Mouse (Mus musculus) neural tube, embryonic 11.5 days (tissue): ENCODE data around the gene Cpn2. TPM values are rescaled to one million over a fixed set of nuclear protein-coding genes. Genes with fewer than 3 reads are reported as not detected.

Experiments used
- ATAC-seq: fragments of 200-750 bp; cut with Nextera tagmentation; 2 replicates; pipeline ENCODE4 v1.8.0; 2017; ENCODE audit warnings: moderate number of reproducible peaks, mild to moderate bottlenecking, moderate TSS enrichment, moderate library complexity; ENCODE audit not compliant: insufficient read depth, low FRiP score, low TSS enrichment
- DNase-seq: peaks from one replicate; pipeline ENCODE4 v3.0.0-alpha.2; 2015; ENCODE audit warnings: low spot score
- H3K27ac ChIP-seq: fragments of 300-500 bp; sonication (generic); 2 replicates; pipeline ENCODE4 v1.5.1; 2014; ENCODE audit warnings: low read depth, mild to moderate bottlenecking, low read length
- H3K27me3 ChIP-seq: fragments of 300-500 bp; sonication (generic); 2 replicates; pipeline ENCODE4 v1.6.1; 2014; ENCODE audit warnings: mild to moderate bottlenecking, low read length, mixed read lengths; ENCODE audit not compliant: control insufficient read depth, insufficient read depth
- H3K36me3 ChIP-seq: fragments of 300-500 bp; sonication (generic); 2 replicates; pipeline ENCODE4 v1.6.1; 2014; ENCODE audit warnings: mild to moderate bottlenecking, low read length, moderate library complexity, mixed read lengths; ENCODE audit not compliant: control insufficient read depth, insufficient read depth
- H3K4me1 ChIP-seq: fragments of 300-500 bp; sonication (generic); 2 replicates; pipeline ENCODE4 v1.6.1; 2014; ENCODE audit warnings: low read length, mixed read lengths; ENCODE audit not compliant: control insufficient read depth, insufficient read depth
- H3K4me2 ChIP-seq: fragments of 300-500 bp; sonication (generic); 2 replicates; pipeline ENCODE4 v1.6.1; 2014; ENCODE audit warnings: low read depth, mild to moderate bottlenecking, moderate library complexity
- H3K4me3 ChIP-seq: fragments of 300-500 bp; sonication (generic); 2 replicates; pipeline ENCODE4 v1.5.1; 2014; ENCODE audit warnings: low read depth, low read length
- H3K9ac ChIP-seq: fragments of 300-500 bp; sonication (generic); 2 replicates; pipeline ENCODE4 v1.6.1; 2014; ENCODE audit warnings: mild to moderate bottlenecking, low read length
- H3K9me3 ChIP-seq: fragments of 300-500 bp; sonication (generic); 2 replicates; pipeline ENCODE4 v1.6.1; 2016; ENCODE audit warnings: low read length; ENCODE audit not compliant: control insufficient read depth
- whole genome bisulfite sequencing: fragments of 180-500 bp; shearing (Covaris S2); extraction: QIAGEN DNeasy Blood & Tissue Kit; methylation state at CpG from one replicate; pipeline ENCODE4 v1.1.7; 2014; 5-methylcytosine and 5-hydroxymethylcytosine counted together
- polyA plus RNA-seq: library from polyadenylated mRNA; unstranded; fragments of >200 nt; fragmentation: Nextera tagmentation; extraction: Ambion mirVana; gene quantifications from 2 replicates; pipeline ENCODE4 v1.2.1, GENCODE M21; 2014

The Cpn2 gene
- polyA plus RNA-seq, 1 experiment from 2014 or later = not detected

- H3K27ac ChIP-seq = no peak overlapping the region
- no peak overlapping the region for H3K4me3 ChIP-seq
- H3K4me2 ChIP-seq = no peak overlapping the region
- no peaks in the 10 kb centered on the region for H3K9me3 ChIP-seq
- WGBS = 87% methylated on average over 7 of the region's 7 CpGs
- H3K9ac ChIP-seq = no peak overlapping the region
- DNase-seq = no peak
- no peak for ATAC-seq
- H3K27me3 ChIP-seq = no peaks in the 10 kb centered on the region
- H3K4me1 ChIP-seq = no peaks in the 10 kb centered on the region
- H3K36me3 ChIP-seq = no peaks in the 10 kb centered on the region
Observed at GRCm38 (mm10) chr16:30258441-30258840, 8.9 kb downstream of the Cpn2 start.

DNA sequence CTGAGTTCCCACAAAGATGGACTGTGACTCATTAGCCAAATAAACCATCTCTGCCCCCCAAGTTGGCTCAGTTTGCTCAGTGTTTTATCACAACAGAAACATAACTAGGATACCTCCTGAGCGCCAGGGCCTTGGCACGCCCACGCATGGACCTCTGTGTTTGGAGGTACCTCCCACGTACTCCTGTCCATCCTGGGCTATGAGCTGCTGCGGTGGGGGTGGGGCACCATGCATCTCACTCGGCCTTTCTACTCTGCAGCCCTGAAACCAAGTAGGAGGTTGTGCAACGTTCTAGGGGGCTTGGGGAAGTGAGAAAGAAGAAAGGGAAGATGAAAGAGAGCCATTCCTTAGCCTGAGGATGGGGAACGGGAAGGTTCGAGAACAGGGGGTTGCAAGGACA is 9.6 kb downstream of the Cpn2 start:
- WGBS = 77% methylated on average over 9 of the region's 9 CpGs
- no peaks in the 10 kb centered on the region for H3K27me3 ChIP-seq
- no peak for DNase-seq
- no peaks in the 10 kb centered on the region for H3K4me1 ChIP-seq
- H3K9ac ChIP-seq = no peak overlapping the region
- H3K36me3 ChIP-seq = no peaks in the 10 kb centered on the region
- no peak for ATAC-seq
- H3K4me3 ChIP-seq = no peak overlapping the region
- no peaks in the 10 kb centered on the region for H3K9me3 ChIP-seq
- no peak overlapping the region for H3K4me2 ChIP-seq
- no peak overlapping the region for H3K27ac ChIP-seq

DNA sequence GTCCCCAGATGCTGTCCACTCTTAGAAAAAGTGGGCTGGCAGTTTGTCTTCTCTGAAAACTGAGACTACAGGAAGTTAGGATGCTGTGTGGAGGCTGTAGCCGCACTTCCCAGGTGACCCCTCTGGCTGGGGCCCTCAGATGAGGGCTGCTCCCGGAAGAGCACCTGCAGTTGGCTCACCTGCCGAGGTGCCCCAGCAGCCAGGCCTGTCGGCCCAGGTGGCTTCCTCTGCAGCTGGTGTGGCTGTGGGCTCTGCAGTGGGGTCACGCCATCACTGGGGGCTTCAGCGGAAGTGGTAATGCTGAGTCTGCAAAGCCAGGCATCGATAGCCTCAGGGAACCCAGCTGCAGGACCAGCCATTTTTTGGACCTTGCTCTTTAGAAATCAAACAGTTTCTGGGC is 12.2 kb downstream of the Cpn2 start:
- Histone ChIP-seq H3K27me3 (0 out of 2 replicates have a peak, but pooled peaks cover 3% of the 10 kb centered on the region), H3K9ac (no peak overlapping the region), H3K4me3 (no peak overlapping the region), H3K4me1 (no peaks in the 10 kb centered on the region), H3K4me2 (no peak overlapping the region), H3K27ac (no peak overlapping the region), H3K9me3 (no peaks in the 10 kb centered on the region), H3K36me3 (no peaks in the 10 kb centered on the region)
- 66% methylated on average over 7 of the region's 7 CpGs for WGBS
- DNase-seq (no peak), ATAC-seq (no peak)

GRCm38 (mm10) chr16:30253900-30254299 is 13.4 kb downstream of the Cpn2 start:
- Histone ChIP-seq H3K36me3 (no peaks in the 10 kb centered on the region), H3K27ac (no peak overlapping the region), H3K9ac (no peak overlapping the region), H3K9me3 (no peaks in the 10 kb centered on the region), H3K4me2 (no peak overlapping the region), H3K27me3 (0 out of 2 replicates have a peak, but pooled peaks cover 3% of the 10 kb centered on the region), H3K4me1 (no peaks in the 10 kb centered on the region), H3K4me3 (no peak overlapping the region)
- no peak for DNase-seq
- 83% methylated on average over 9 of the region's 9 CpGs for WGBS
- ATAC-seq = no peak

- no peaks in the 10 kb centered on the region for H3K4me1 ChIP-seq
- no peak overlapping the region for H3K9ac ChIP-seq
- H3K4me3 ChIP-seq = no peak overlapping the region
- no peak for ATAC-seq
- H3K27me3 ChIP-seq = 0 out of 2 replicates have a peak, but pooled peaks cover 3% of the 10 kb centered on the region
- WGBS = 86% methylated on average over 4 of the region's 4 CpGs
- no peaks in the 10 kb centered on the region for H3K9me3 ChIP-seq
- no peak overlapping the region for H3K27ac ChIP-seq
- DNase-seq = no peak
- H3K36me3 ChIP-seq = no peaks in the 10 kb centered on the region
- no peak overlapping the region for H3K4me2 ChIP-seq
Observed at GRCm38 (mm10) chr16:30253374-30253773, 13.9 kb downstream of the Cpn2 start.

GRCm38 (mm10) chr16:30252003-30252418 is 15.3 kb downstream of the Cpn2 start:
- H3K27ac ChIP-seq = no peak overlapping the region
- DNase-seq = peak; percentile 85
- H3K27me3 ChIP-seq = 0 out of 2 replicates have a peak, but pooled peaks cover 3% of the 10 kb centered on the region
- peak; percentile 53; the same call in 1 of the 2 replicates for ATAC-seq
- 1% methylated on average over 21 of the region's 21 CpGs for WGBS
- no peaks in the 10 kb centered on the region for H3K4me1 ChIP-seq
- H3K36me3 ChIP-seq = no peaks in the 10 kb centered on the region
- H3K9ac ChIP-seq = no peak overlapping the region
- H3K9me3 ChIP-seq = no peaks in the 10 kb centered on the region
- no peak overlapping the region for H3K4me3 ChIP-seq
- H3K4me2 ChIP-seq = 0 out of 2 replicates have a peak overlapping the region, but pooled peaks have one; percentile 15

- DNase-seq = peak; percentile 67
- no peaks in the 10 kb centered on the region for H3K36me3 ChIP-seq
- WGBS = 21% methylated on average over 12 of the region's 12 CpGs
- no peaks in the 10 kb centered on the region for H3K9me3 ChIP-seq
- H3K4me2 ChIP-seq = no peak overlapping the region
- 0 out of 2 replicates have a peak, but pooled peaks cover 2% of the 10 kb centered on the region for H3K27me3 ChIP-seq
- H3K27ac ChIP-seq = no peak overlapping the region
- H3K4me1 ChIP-seq = peaks cover 16% of the 10 kb centered on the region
- ATAC-seq = peak; percentile 81
- no peak overlapping the region for H3K4me3 ChIP-seq
- H3K9ac ChIP-seq = no peak overlapping the region
Observed at GRCm38 (mm10) chr16:30244037-30244700, 23.1 kb downstream of the Cpn2 start.

DNA sequence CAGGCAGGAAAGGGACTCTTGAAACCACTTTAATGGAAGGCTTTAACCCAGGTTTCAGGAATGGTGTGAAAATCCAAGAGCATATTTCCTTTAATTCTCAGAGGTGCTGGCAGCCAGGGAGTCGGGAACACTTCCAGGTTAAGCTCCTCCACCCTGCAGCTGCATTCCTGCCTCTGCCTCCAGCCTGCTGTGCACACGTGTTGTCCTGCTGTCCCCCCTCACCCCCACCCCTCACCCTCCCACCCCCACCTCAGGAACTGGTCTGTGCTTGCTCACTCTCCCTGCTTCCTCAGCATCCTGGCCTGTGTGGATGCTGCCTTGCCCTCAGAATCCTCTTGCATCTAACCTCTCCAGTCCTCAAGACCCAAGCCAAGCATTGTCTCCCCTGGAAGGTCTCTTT is 25.7 kb downstream of the Cpn2 start:
- no peak for DNase-seq
- ATAC-seq = no peak
- no peaks in the 10 kb centered on the region for H3K36me3 ChIP-seq
- no peaks in the 10 kb centered on the region for H3K9me3 ChIP-seq
- peaks cover 16% of the 10 kb centered on the region for H3K4me1 ChIP-seq
- H3K9ac ChIP-seq = no peak overlapping the region
- peaks cover 11% of the 10 kb centered on the region for H3K27me3 ChIP-seq
- H3K4me2 ChIP-seq = no peak overlapping the region
- H3K27ac ChIP-seq = no peak overlapping the region
- H3K4me3 ChIP-seq = no peak overlapping the region
- 35% methylated on average over 2 of the region's 2 CpGs for WGBS

DNA sequence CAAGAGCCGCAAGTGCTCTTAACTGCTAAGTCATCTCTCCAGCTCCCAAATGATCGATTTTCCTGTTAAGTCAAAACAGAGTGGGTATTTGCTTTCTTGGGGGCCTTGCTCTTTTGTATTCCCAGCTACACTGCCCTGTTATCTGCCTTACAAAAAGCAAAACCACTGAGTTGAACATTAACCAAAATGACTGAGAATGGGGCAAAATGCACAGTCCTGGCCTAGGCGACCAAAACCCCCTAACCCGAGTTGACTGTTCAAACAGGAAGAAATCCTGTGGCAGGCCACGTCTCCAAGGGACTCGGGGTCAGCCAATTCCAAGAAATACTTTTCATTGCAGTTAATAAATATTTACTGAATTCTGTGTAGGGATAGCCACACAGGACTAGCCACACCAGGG is 28.5 kb downstream of the Cpn2 start:
- peaks cover 26% of the 10 kb centered on the region for H3K4me1 ChIP-seq
- ATAC-seq (no peak), DNase-seq (no peak)
- no peak overlapping the region for H3K4me2 ChIP-seq
- H3K9ac ChIP-seq = no peak overlapping the region
- peaks cover 26% of the 10 kb centered on the region for H3K27me3 ChIP-seq
- H3K9me3 ChIP-seq = no peaks in the 10 kb centered on the region
- no peaks in the 10 kb centered on the region for H3K36me3 ChIP-seq
- no peak overlapping the region for H3K4me3 ChIP-seq
- H3K27ac ChIP-seq = no peak overlapping the region
- 68% methylated on average over 6 of the region's 6 CpGs for WGBS
